Mouse (Mus musculus) CH12.LX (cell line): ENCODE measurements around the gene Adcy4. TPM values are rescaled to one million over a fixed set of nuclear protein-coding genes. Genes with fewer than 3 reads are reported as not detected.
A peak's percentile ranks its signal among the peaks of the same experiment; 100 is the strongest.

Source experiments
- DNase-seq: peaks from one replicate; pipeline ENCODE4 v3.0.0-alpha.2; 2013; ENCODE audit errors: extremely low read depth
- H3K27ac ChIP-seq: 2 replicates; pipeline ENCODE4 v1.5.1; 2012; ENCODE audit warnings: low read depth, mild to moderate bottlenecking, control low read depth, moderate library complexity; ENCODE audit not compliant: insufficient read depth
- H3K27me3 ChIP-seq: replicated peaks from 2 replicates; pipeline ENCODE3; 2012; ENCODE audit warnings: inconsistent platforms
- H3K36me3 ChIP-seq, 2 experiments: replicated peaks in 1 of 2; 2 replicates each; pipeline versions ENCODE3 to v1.6.1; 2012; ENCODE audit warnings: inconsistent platforms in 1 of 2, low read length in 1 of 2, mild to moderate bottlenecking in 1 of 2, mixed read lengths in 1 of 2, moderate library complexity in 1 of 2; ENCODE audit not compliant: control insufficient read depth in 1 of 2, insufficient read depth in 1 of 2
- H3K4me1 ChIP-seq, 2 experiments: 2 replicates each; pipeline ENCODE4 v1.6.1; 2012; ENCODE audit warnings: inconsistent platforms in 1 of 2, moderate library complexity in 1 of 2; ENCODE audit not compliant: insufficient read depth in 2 of 2, control insufficient read depth in 1 of 2
- H3K4me2 ChIP-seq: 2 replicates; pipeline ENCODE4 v1.6.1; 2012; ENCODE audit warnings: low read depth, mild to moderate bottlenecking, control low read depth; ENCODE audit not compliant: poor library complexity, insufficient read depth, severe bottlenecking
- H3K4me3 ChIP-seq, 3 experiments: fragments of 150-350 bp in 1 of 3; sonication (generic) in 1 of 3; replicated peaks in 1 of 3; 2 replicates each; pipeline versions ENCODE3 to v1.5.1; 2011 to 2012; ENCODE audit warnings: low read depth in 2 of 3, low read length in 2 of 3, mild to moderate bottlenecking in 2 of 3, moderate library complexity in 2 of 3, control low read depth in 1 of 3, improper control_type of control experiment in 1 of 3, inconsistent platforms in 1 of 3, mixed read lengths in 1 of 3; ENCODE audit not compliant: poor library complexity in 1 of 3
- H3K79me2 ChIP-seq: replicated peaks from 2 replicates; pipeline ENCODE4 v1.6.1; 2012; ENCODE audit warnings: mild to moderate bottlenecking, moderate library complexity; ENCODE audit not compliant: control insufficient read depth, poor library complexity, insufficient read depth, severe bottlenecking; ENCODE audit errors: extremely low read depth
- H3K9ac ChIP-seq: 2 replicates; pipeline ENCODE4 v1.6.1; 2012; ENCODE audit warnings: low read depth, mild to moderate bottlenecking, control low read depth, moderate library complexity; ENCODE audit not compliant: insufficient read depth
- H3K9me3 ChIP-seq: replicated peaks from 2 replicates; pipeline ENCODE3; 2012; ENCODE audit warnings: low read length, inconsistent platforms, mixed read lengths
- BHLHE40 ChIP-seq: IDR thresholded peaks from 2 replicates; pipeline ENCODE4 v1.6.1; 2011; ENCODE audit warnings: mild to moderate bottlenecking, low read depth, low read length, improper control_type of control experiment
- CTCF ChIP-seq, 2 experiments: IDR thresholded peaks in 1 of 2; conservative IDR thresholded peaks in 1 of 2; 2 replicates each; pipeline ENCODE4 v1.5.1; 2011 to 2012; ENCODE audit warnings: low read depth in 2 of 2, low read length in 2 of 2, improper control_type of control experiment in 1 of 2, inconsistent platforms in 1 of 2, mild to moderate bottlenecking in 1 of 2, moderate library complexity in 1 of 2
- ELF1 ChIP-seq: IDR thresholded peaks from 2 replicates; pipeline ENCODE4 v1.6.1; 2014; ENCODE audit warnings: low read depth, mild to moderate bottlenecking, inconsistent platforms, low read length, improper control_type of control experiment
- HCFC1 ChIP-seq: IDR thresholded peaks from 2 replicates; pipeline ENCODE4 v1.6.1; 2012; ENCODE audit warnings: low read depth, mild to moderate bottlenecking, inconsistent platforms, low read length, improper control_type of control experiment
- IRF4 ChIP-seq: IDR thresholded peaks from 2 replicates; pipeline ENCODE4 v1.6.1; 2014; ENCODE audit warnings: low read depth, mild to moderate bottlenecking, inconsistent platforms, low read length, improper control_type of control experiment
- JUND ChIP-seq: conservative IDR thresholded peaks from 2 replicates; pipeline ENCODE4 v1.6.1; 2011; ENCODE audit warnings: low read depth, low read length, improper control_type of control experiment
- KAT2A ChIP-seq: IDR thresholded peaks from 2 replicates; pipeline ENCODE4 v1.6.1; 2012; ENCODE audit warnings: low read length, improper control_type of control experiment, inconsistent platforms; ENCODE audit not compliant: insufficient replicate concordance
- MAX ChIP-seq: IDR thresholded peaks from 2 replicates; pipeline ENCODE4 v1.6.1; 2011; ENCODE audit warnings: low read length, improper control_type of control experiment
- MAZ ChIP-seq: IDR thresholded peaks from 2 replicates; pipeline ENCODE4 v1.6.1; 2012; ENCODE audit warnings: low read depth, mild to moderate bottlenecking, inconsistent platforms, low read length, improper control_type of control experiment, moderate library complexity
- MEF2A ChIP-seq: IDR thresholded peaks from 2 replicates; pipeline ENCODE4 v1.6.1; 2014; ENCODE audit warnings: low read depth, mild to moderate bottlenecking, inconsistent platforms, low read length, improper control_type of control experiment, borderline replicate concordance
- MYC ChIP-seq: IDR thresholded peaks from 2 replicates; pipeline ENCODE4 v1.6.1; 2011; ENCODE audit warnings: low read depth, mild to moderate bottlenecking, improper control_type of control experiment, low read length
- PAX5 ChIP-seq: IDR thresholded peaks from 2 replicates; pipeline ENCODE4 v1.6.1; 2012; ENCODE audit warnings: low read length, inconsistent platforms, mixed read lengths
- POLR2AphosphoS2 ChIP-seq: IDR thresholded peaks from 2 replicates; pipeline ENCODE4 v1.6.1; 2011; ENCODE audit warnings: low read depth, low read length, improper control_type of control experiment
- TBP ChIP-seq: conservative IDR thresholded peaks from 2 replicates; pipeline ENCODE4 v1.6.1; 2011; ENCODE audit warnings: low read depth, low read length, improper control_type of control experiment
- TCF12 ChIP-seq: IDR thresholded peaks from 2 replicates; pipeline ENCODE4 v1.6.1; 2014; ENCODE audit warnings: low read depth, mild to moderate bottlenecking, inconsistent platforms, low read length, improper control_type of control experiment
- USF1 ChIP-seq: IDR thresholded peaks from 2 replicates; pipeline ENCODE4 v1.6.1; 2014; ENCODE audit warnings: low read depth, mild to moderate bottlenecking, inconsistent platforms, low read length, improper control_type of control experiment
- USF2 ChIP-seq: conservative IDR thresholded peaks from 2 replicates; pipeline ENCODE4 v1.6.1; 2011; ENCODE audit warnings: low read depth, low read length, improper control_type of control experiment
- ZMIZ1 ChIP-seq: IDR thresholded peaks from 2 replicates; pipeline ENCODE4 v1.6.1; 2012; ENCODE audit warnings: low read depth, mild to moderate bottlenecking, inconsistent platforms, low read length, improper control_type of control experiment
- ZNF384 ChIP-seq: IDR thresholded peaks from 2 replicates; pipeline ENCODE4 v1.6.1; 2012; ENCODE audit warnings: low read depth, low read length, improper control_type of control experiment, inconsistent platforms
- dilution Hi-C: fragments of 300-500 bp; cut with MboI; formaldehyde crosslinking; loops from 2 replicates; pipeline ENCODE4 v1.14.3; 2020; ENCODE audit warnings: low sequenced_read_pairs; ENCODE audit not compliant: extremely low pct_unique_long_range_greater_than_20kb, extremely low pct_ligation_motif_present
- in situ Hi-C: fragments of 300-500 bp; cut with MboI; formaldehyde crosslinking; loops from 3 replicates; pipeline ENCODE4 v1.14.3; 2019; ENCODE audit warnings: low sequenced_read_pairs, low pct_ligation_motif_present, low pct_unique_long_range_greater_than_20kb, mixed read lengths
- polyA plus RNA-seq: library from polyadenylated mRNA; unstranded; fragments of >175 nt; gene quantifications from 2 replicates; pipeline ENCODE4 v1.2.1, GENCODE M21; 2012; ENCODE audit warnings: low read depth; ENCODE audit not compliant: insufficient read length
- total RNA-seq, 2 experiments: library from RNA; depleted of rRNA; stranded (reverse); fragments of 300-350 nt in 1 of 2; fragments of >200 nt in 1 of 2; gene quantifications; 2 replicates each; pipeline ENCODE4 v1.2.3; 2012 to 2014

Adcy4 gene
- total and polyA plus RNA-seq, 3 experiments, result not detected

- H3K4me3 ChIP-seq, result peak overlapping the region; percentile 44 to 84 (median 65)
- in situ Hi-C loops, result no loop called here
- H3K4me1 ChIP-seq, result peaks cover 15 to 40% of the 10 kb centered on the region in 2 experiments
Observed at GRCm38 (mm10) chr14:55721076-55721475, 62.8 kb downstream of the Adcy4 start.

GRCm38 (mm10) chr14:55720666-55721065, 63.2 kb downstream of the Adcy4 start:
- in situ Hi-C loops (no loop called here), dilution Hi-C loops (no loop called here)
- no peak overlapping the region for H3K27ac ChIP-seq
- H3K4me1 ChIP-seq, result peaks cover 15 to 40% of the 10 kb centered on the region in 2 experiments
- H3K4me2 ChIP-seq, result no peak overlapping the region
- peaks cover 35 to 48% of the 10 kb centered on the region in 2 experiments for H3K36me3 ChIP-seq
- no peak overlapping the region for H3K4me3 ChIP-seq
- TF ChIP-seq PAX5, result no peak
- no peak for TF ChIP-seq CTCF (conservative IDR thresholded peaks at IDR 0.05 in 1 of 2, IDR thresholded peaks at IDR 0.05 in 1 of 2; ENCODE audit: low read depth in 2 of 2, low read length in 2 of 2)
- no peak for TF ChIP-seq MAZ
- TF ChIP-seq BHLHE40, result no peak
- no peak for TF ChIP-seq TBP
- TF ChIP-seq HCFC1, result no peak
- TF ChIP-seq ZMIZ1, result no peak
- TF ChIP-seq POLR2AphosphoS2, result no peak
- no peak for TF ChIP-seq MEF2A
- no peak for TF ChIP-seq JUND
- no peak for TF ChIP-seq KAT2A
- no peak for DNase-seq
- peaks cover 4% of the 10 kb centered on the region for H3K27me3 ChIP-seq
- H3K9ac ChIP-seq, result no peak overlapping the region
- H3K9me3 ChIP-seq, result no peaks in the 10 kb centered on the region
- H3K79me2 ChIP-seq, result no peaks in the 10 kb centered on the region

More at GRCm38 (mm10) chr14:55721076-55721475, 62.8 kb downstream of the Adcy4 start:
- dilution Hi-C loops, result no loop called here
- TF ChIP-seq POLR2AphosphoS2 (no peak), MAX (no peak), USF1 (no peak), IRF4 (no peak), ELF1 (no peak), PAX5 (no peak), TCF12 (no peak), MYC (no peak), ZNF384 (no peak), ZMIZ1 (no peak), MAZ (no peak), USF2 (no peak)
- peak overlapping the region; percentile 62; the same call in 1 of the 2 replicates for H3K9ac ChIP-seq
- peaks cover 4% of the 10 kb centered on the region for H3K27me3 ChIP-seq
- H3K9me3 ChIP-seq, result no peaks in the 10 kb centered on the region
- no peak for DNase-seq
- H3K36me3 ChIP-seq, result peaks cover 34 to 46% of the 10 kb centered on the region in 2 experiments
- no peak overlapping the region for H3K27ac ChIP-seq
- no peaks in the 10 kb centered on the region for H3K79me2 ChIP-seq
- peak overlapping the region; percentile 58 for H3K4me2 ChIP-seq
